Mouse (Mus musculus): Measurements from ENCODE around the gene Cltc. TPM values are rescaled to one million over a fixed set of nuclear protein-coding genes. Genes with fewer than 3 reads are reported as not detected.

The Cltc gene
- total RNA-seq (2023): 100 to 1,000 TPM; 134 to 151 TPM

DNA sequence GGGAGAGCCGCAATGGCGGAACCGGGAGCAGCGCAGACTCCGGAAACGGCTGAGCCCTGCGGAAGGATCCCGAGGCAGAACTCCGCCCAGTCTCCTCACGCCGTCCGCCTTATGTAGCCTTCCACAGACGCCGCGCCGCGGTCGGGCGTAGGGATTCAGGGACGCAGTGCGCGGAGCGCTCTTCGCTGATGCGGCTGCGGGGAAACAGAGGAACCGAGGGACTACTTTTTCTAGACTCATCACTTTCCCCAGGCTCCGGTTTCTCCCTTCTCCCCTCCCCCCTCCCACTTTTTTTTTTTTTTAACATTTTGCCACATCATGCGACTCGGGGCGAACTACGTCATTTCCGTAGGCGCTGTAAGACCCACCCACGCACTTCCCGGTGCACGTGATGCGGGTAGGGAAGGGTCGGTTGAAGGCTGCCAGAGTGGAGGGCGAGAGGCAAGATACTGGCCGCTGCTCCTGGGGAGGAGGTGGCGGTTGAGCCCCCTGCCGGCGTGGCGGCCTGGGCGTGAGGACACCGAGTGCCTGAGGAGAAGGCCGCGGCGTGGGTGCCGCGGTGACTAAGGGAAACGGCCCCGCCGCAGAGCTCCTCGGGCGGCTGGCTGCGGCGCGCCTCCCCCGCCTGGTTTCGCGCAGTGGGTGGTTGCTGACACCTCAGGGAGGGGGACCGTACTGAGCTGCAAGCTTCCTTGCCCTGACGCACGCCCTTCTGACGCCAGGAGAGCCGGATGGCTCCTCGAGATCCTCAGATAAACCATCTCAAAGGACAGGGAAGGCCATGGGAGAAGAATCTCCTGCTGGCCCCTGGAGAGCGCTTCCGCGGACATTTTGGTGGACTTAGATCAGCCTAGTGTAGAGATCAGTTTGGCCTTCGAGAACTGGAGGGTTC lies at the start of gene Cltc:
Cltc (minus strand) TSS at position 86 of the 892 bp plus-strand sequence.

DNA sequence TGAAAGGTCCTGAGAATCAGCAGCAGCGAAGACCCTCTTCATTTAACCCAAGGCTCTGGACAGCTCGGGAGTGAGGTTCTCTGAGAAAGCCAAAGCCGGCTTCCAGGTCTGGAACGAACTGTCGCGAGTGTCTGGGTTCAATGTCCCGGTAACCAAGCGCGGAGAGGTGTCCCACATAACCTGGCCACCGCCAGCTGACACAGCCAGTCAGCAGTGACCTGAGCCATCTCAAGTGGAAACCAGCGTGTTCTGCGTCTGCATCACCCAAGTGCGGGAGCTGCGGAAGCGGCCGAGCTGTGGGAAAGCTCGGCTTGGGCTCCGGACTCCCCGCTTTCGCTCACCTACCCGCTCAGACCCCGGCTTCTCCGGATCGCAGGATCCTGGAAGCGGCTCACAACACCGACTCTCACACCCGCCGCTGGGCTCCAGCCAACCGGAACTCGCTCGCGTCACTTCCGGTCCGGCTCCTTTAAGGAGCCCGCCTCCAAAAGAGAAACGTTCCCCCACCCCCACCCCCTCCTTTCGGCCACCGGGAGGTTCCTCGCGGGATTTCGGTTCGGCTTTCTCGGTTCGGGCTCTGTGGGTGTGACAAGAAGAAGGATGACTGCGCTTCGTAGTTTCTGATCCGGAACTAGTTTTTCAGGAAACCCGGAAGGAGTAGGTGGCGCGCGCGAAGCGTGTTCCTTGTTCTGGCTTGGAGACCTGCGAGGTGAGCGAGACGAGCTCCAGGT lies 73.8 kb downstream of the Cltc start, which contains the start of the genes Vmp1 and Ptrh2:
Vmp1 (minus strand) TSS at position 442 of the 731 bp plus-strand sequence.
Ptrh2 (plus strand) TSS at position 591 of the 731 bp plus-strand sequence.

Other genes with a start within 250 kb of the Cltc start
- gene Rps6kb1, start 212.8 kb downstream of the Cltc start, total RNA-seq (2023): 10 to 100 TPM; 56.5 to 58.9 TPM
- 1 to 10 TPM; 5.5 to 6.0 TPM for gene Tubd1, start 212.6 kb downstream of the Cltc start, total RNA-seq (2023)
- gene Vmp1, start 73.7 kb downstream of the Cltc start, total RNA-seq (2023): 10 to 100 TPM; 67.1 to 81.8 TPM
- gene Ptrh2, start 73.6 kb downstream of the Cltc start, total RNA-seq (2023): 1 to 10 TPM; 5.1 to 5.5 TPM
- gene Dhx40, start 50.2 kb upstream of the Cltc start, total RNA-seq (2023): 10 to 100 TPM; 50.3 to 54.3 TPM
- 1 to 10 TPM; 2.7 to 2.9 TPM for gene Ypel2, start 236.1 kb upstream of the Cltc start, total RNA-seq (2023)